Comparison of ENCODE assay signal across 8 mouse cellular contexts in the genomic region with DNA sequence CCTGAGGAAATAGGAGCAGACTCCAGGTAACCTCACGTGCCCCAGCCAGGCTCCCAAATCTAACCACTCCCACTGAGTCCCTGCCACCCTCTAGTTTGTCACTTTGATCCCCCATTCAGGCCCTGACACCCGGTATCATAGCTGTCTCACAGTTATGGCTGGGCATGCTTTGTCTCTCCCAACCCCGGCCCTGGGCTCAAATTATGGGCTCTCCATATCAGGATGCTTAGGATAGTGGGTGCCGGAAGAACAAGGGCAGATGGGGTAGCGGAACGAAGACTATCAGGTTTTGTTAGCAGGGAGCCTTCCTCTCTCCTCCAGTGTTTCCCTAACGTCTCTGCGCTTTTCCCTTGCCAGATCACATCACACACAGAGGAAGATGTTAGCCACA. TPM values are rescaled to one million over a fixed set of nuclear protein-coding genes. Genes with fewer than 3 reads are reported as not detected.
DNase-seq lines count a peak whose midpoint lies in the region; ATAC-seq lines count a peak whose summit lies in the region.

No protein-coding gene starts in this region.

- H3K4me1 ChIP-seq in heart, embryonic 15.5 days (replicated peaks): peaks cover 12% of the 10 kb centered on the region
- H3K4me1 ChIP-seq in embryonic facial prominence, embryonic 13.5 days: peaks cover 30% of the 10 kb centered on the region
- H3K4me1 ChIP-seq in intestine, embryonic 14.5 days (replicated peaks; ENCODE audit: control insufficient read depth, insufficient read depth, low read length): peaks cover 10% of the 10 kb centered on the region
- H3K4me1 ChIP-seq in midbrain, embryonic 16.5 days (ENCODE audit: control insufficient read depth, insufficient read depth, low read length): peaks cover 10% of the 10 kb centered on the region

- no peaks in the 10 kb centered on the region for H3K9me3 ChIP-seq in heart, embryonic 15.5 days (replicated peaks)
- no peaks in the 10 kb centered on the region for H3K9me3 ChIP-seq in embryonic facial prominence, embryonic 13.5 days
- H3K9me3 ChIP-seq in intestine, embryonic 14.5 days (ENCODE audit: control insufficient read depth, low read length): no peaks in the 10 kb centered on the region
- no peaks in the 10 kb centered on the region for H3K9me3 ChIP-seq in midbrain, embryonic 16.5 days (replicated peaks; ENCODE audit: control insufficient read depth, low read length, poor library complexity, severe bottlenecking)

- ATAC-seq in heart, embryonic 15.5 days (replicated peaks; ENCODE audit: insufficient number of reproducible peaks, insufficient read depth, low FRiP score, low read depth): no peak
- ATAC-seq in embryonic facial prominence, embryonic 13.5 days (ENCODE audit: insufficient number of reproducible peaks, insufficient read depth, low FRiP score, low TSS enrichment, low read depth): no peak
- peak; percentile 20; the same call in 1 of the 2 replicates for ATAC-seq in intestine, embryonic 14.5 days (replicated peaks; ENCODE audit: low FRiP score, low TSS enrichment, low read depth)
- ATAC-seq in midbrain, embryonic 16.5 days: peak; percentile 63; the same call in 1 of the 2 replicates

- whole genome bisulfite sequencing in heart, embryonic 15.5 days: 30% methylated on average over 8 of the region's 8 CpGs
- WGBS in embryonic facial prominence, embryonic 13.5 days: 21% methylated on average over 8 of the region's 8 CpGs
- WGBS in intestine, embryonic 14.5 days: 33% methylated on average over 8 of the region's 8 CpGs
- 15% methylated on average over 8 of the region's 8 CpGs for WGBS in midbrain, embryonic 16.5 days

- no peak overlapping the region for H3K27ac ChIP-seq in heart, embryonic 15.5 days
- peak overlapping the region; percentile 75; the same call in 1 of the 2 replicates for H3K27ac ChIP-seq in embryonic facial prominence, embryonic 13.5 days
- no peak overlapping the region for H3K27ac ChIP-seq in intestine, embryonic 14.5 days (ENCODE audit: low read depth)
- H3K27ac ChIP-seq in midbrain, embryonic 16.5 days (ENCODE audit: low read length): peak overlapping the region; percentile 33

- DNase-seq in heart, postnatal 36 days: no peak
- DNase-seq in intestine, embryonic 14.5 days (ENCODE audit: low spot score): no peak
- no peak for DNase-seq in right cerebral cortex, postnatal 4 days
- DNase-seq in left cerebral cortex, postnatal 4 days: no peak
- no peak for DNase-seq in kidney, adult 8-10 months

- H3K4me3 ChIP-seq in heart, embryonic 15.5 days: peak overlapping the region; percentile 80
- peak overlapping the region; percentile 61 for H3K4me3 ChIP-seq in embryonic facial prominence, embryonic 13.5 days
- peak overlapping the region; percentile 44 for H3K4me3 ChIP-seq in intestine, embryonic 14.5 days (ENCODE audit: low read depth, low read length)
- H3K4me3 ChIP-seq in midbrain, embryonic 16.5 days (ENCODE audit: low read depth, low read length): peak overlapping the region; percentile 77

- no peaks in the 10 kb centered on the region for H3K36me3 ChIP-seq in heart, embryonic 15.5 days
- H3K36me3 ChIP-seq in embryonic facial prominence, embryonic 13.5 days: no peaks in the 10 kb centered on the region
- H3K36me3 ChIP-seq in intestine, embryonic 14.5 days (ENCODE audit: control insufficient read depth, insufficient read depth, low read length): no peaks in the 10 kb centered on the region
- H3K36me3 ChIP-seq in midbrain, embryonic 16.5 days (ENCODE audit: control insufficient read depth, insufficient read depth, low read length): no peaks in the 10 kb centered on the region

- H3K9ac ChIP-seq in heart, embryonic 15.5 days: peak overlapping the region; percentile 53
- peak overlapping the region; percentile 71 for H3K9ac ChIP-seq in embryonic facial prominence, embryonic 13.5 days
- H3K9ac ChIP-seq in intestine, embryonic 14.5 days (ENCODE audit: low read length): no peak overlapping the region
- H3K9ac ChIP-seq in midbrain, embryonic 16.5 days (ENCODE audit: low read depth, low read length): peak overlapping the region; percentile 83

- no peaks in the 10 kb centered on the region for H3K27me3 ChIP-seq in heart, embryonic 15.5 days
- H3K27me3 ChIP-seq in embryonic facial prominence, embryonic 13.5 days: no peaks in the 10 kb centered on the region
- no peaks in the 10 kb centered on the region for H3K27me3 ChIP-seq in intestine, embryonic 14.5 days (replicated peaks; ENCODE audit: control insufficient read depth, insufficient read depth, low read length)
- no peaks in the 10 kb centered on the region for H3K27me3 ChIP-seq in midbrain, embryonic 16.5 days (ENCODE audit: control insufficient read depth, insufficient read depth, low read depth, low read length)

- intact Hi-C loops in heart, postnatal 36 days (cut with DNase I): no loop called here
- intact Hi-C loops in left cerebral cortex, postnatal 4 days (cut with DNase I): no loop called here

- H3K4me2 ChIP-seq in heart, embryonic 15.5 days: peak overlapping the region; percentile 99
- H3K4me2 ChIP-seq in embryonic facial prominence, embryonic 13.5 days: peak overlapping the region; percentile 99
- H3K4me2 ChIP-seq in intestine, embryonic 14.5 days (ENCODE audit: low read length): peak overlapping the region; percentile 95
- H3K4me2 ChIP-seq in midbrain, embryonic 16.5 days (ENCODE audit: low read length): peak overlapping the region; percentile 84

RNA-seq across cellular contexts. Expression of a gene that starts 8.2 kb away (rescaled TPM):
- 16.7 and 22.8 TPM in 2 replicates for polyA plus RNA-seq in heart, embryonic 15.5 days (2015; fragmentation: Nextera tagmentation; extraction: Ambion mirVana)
- 1 to 10 TPM; 2.4 to 6.2 TPM for total RNA-seq in heart, postnatal 36 days (2021)
- 81.8 and 95.3 TPM in 2 replicates for polyA plus RNA-seq in embryonic facial prominence, embryonic 13.5 days (2015; fragmentation: Nextera tagmentation; extraction: Ambion mirVana)
- polyA plus RNA-seq in intestine, embryonic 14.5 days (2014; fragmentation: Nextera tagmentation; extraction: Ambion mirVana): 27.0 and 29.7 TPM in 2 replicates
- 36.5 and 41.7 TPM in 2 replicates for polyA plus RNA-seq in midbrain, embryonic 16.5 days (2015; fragmentation: Nextera tagmentation; extraction: Ambion mirVana)
- 10 to 100 TPM; 76.9 to 81.3 TPM for total RNA-seq in left cerebral cortex, postnatal 4 days (2021)

Comparison
In these comparisons a context has a peak if more than half of its experiments do, and no peak if none do; other contexts are left out.
1. ATAC-seq: peak in intestine, embryonic 14.5 days (single experiment) and midbrain, embryonic 16.5 days (single experiment); none in heart, embryonic 15.5 days (single experiment) and embryonic facial prominence, embryonic 13.5 days (single experiment).
2. H3K27ac ChIP-seq: peak in embryonic facial prominence, embryonic 13.5 days (single experiment) and midbrain, embryonic 16.5 days (single experiment); none in heart, embryonic 15.5 days (single experiment) and intestine, embryonic 14.5 days (single experiment).
3. Peak in every context shown above with its lines, with median percentiles within 50 percentile points of each other: H3K4me2 ChIP-seq and H3K4me3 ChIP-seq.